Mouse (Mus musculus) bone marrow macrophage, adult 2 months (primary cell): Measurements from ENCODE around the gene Cadps2.

Experiments
- CTCF ChIP-seq: IDR thresholded peaks from 2 replicates; pipeline ENCODE4 v1.5.1; 2012; ENCODE audit warnings: low read depth, mild to moderate bottlenecking, low read length, moderate library complexity
- POLR2A ChIP-seq: IDR thresholded peaks from 2 replicates; pipeline ENCODE4 v1.6.1; 2012; ENCODE audit warnings: mild to moderate bottlenecking, low read depth, low read length, borderline replicate concordance

GRCm38 (mm10) chr6:23573750-23574149 lies 265.5 kb downstream of the Cadps2 start:
- no peak for TF ChIP-seq CTCF
- no peak for TF ChIP-seq POLR2A
